Mouse (Mus musculus) liver, postnatal 0 days (tissue): ENCODE measurements around the gene Degs2. TPM values are rescaled to one million over a fixed set of nuclear protein-coding genes. Genes with fewer than 3 reads are reported as not detected.

Source experiments
- ATAC-seq: fragments of 200-750 bp; cut with Nextera tagmentation; 2 replicates; pipeline ENCODE4 v1.8.0; 2017; ENCODE audit warnings: mild to moderate bottlenecking, moderate library complexity
- DNase-seq: peaks from one replicate; pipeline ENCODE4 v3.0.0-alpha.2; 2016
- H3K27ac ChIP-seq: fragments of 300-500 bp; sonication (generic); 2 replicates; pipeline ENCODE4 v1.5.1; 2014; ENCODE audit warnings: antibody characterized with exemption, moderate library complexity, mild to moderate bottlenecking, low read depth
- H3K27me3 ChIP-seq: fragments of 300-500 bp; sonication (generic); 2 replicates; pipeline ENCODE4 v1.6.1; 2014; ENCODE audit warnings: low read length, control low read depth, mixed read lengths; ENCODE audit not compliant: insufficient read depth
- H3K36me3 ChIP-seq: fragments of 300-500 bp; sonication (generic); replicated peaks from 2 replicates; pipeline ENCODE4 v1.6.1; 2014; ENCODE audit warnings: mild to moderate bottlenecking, control low read depth, low read length, moderate library complexity, mixed read lengths; ENCODE audit not compliant: insufficient read depth
- H3K4me1 ChIP-seq: fragments of 300-500 bp; sonication (generic); 2 replicates; pipeline ENCODE4 v1.6.1; 2014; ENCODE audit warnings: antibody characterized with exemption, mild to moderate bottlenecking, control low read depth; ENCODE audit not compliant: insufficient read depth
- H3K4me2 ChIP-seq: fragments of 300-500 bp; sonication (generic); 2 replicates; pipeline ENCODE4 v1.6.1; 2014; ENCODE audit warnings: low read depth, mild to moderate bottlenecking, low read length, moderate library complexity, mixed read lengths
- H3K4me3 ChIP-seq: fragments of 300-500 bp; sonication (generic); 2 replicates; pipeline ENCODE4 v1.5.1; 2014; ENCODE audit warnings: low read depth, low read length
- H3K9ac ChIP-seq: fragments of 300-500 bp; sonication (generic); replicated peaks from 2 replicates; pipeline ENCODE4 v1.6.1; 2014; ENCODE audit warnings: mild to moderate bottlenecking, moderate library complexity
- H3K9me3 ChIP-seq: fragments of 300-500 bp; sonication (generic); 2 replicates; pipeline ENCODE4 v1.6.1; 2016; ENCODE audit warnings: mild to moderate bottlenecking, control low read depth, low read length, mixed read lengths
- CTCF ChIP-seq: sonication (generic); IDR thresholded peaks from 2 replicates; pipeline ENCODE4 v1.5.1; 2016; ENCODE audit warnings: antibody characterized with exemption, low read depth
- EP300 ChIP-seq: IDR thresholded peaks from 2 replicates; pipeline ENCODE4 v1.6.1; 2016; ENCODE audit warnings: antibody characterized with exemption, low read depth, mild to moderate bottlenecking
- WGBS: fragments of 180-500 bp; shearing (Covaris S2); extraction: QIAGEN DNeasy Blood & Tissue Kit; methylation state at CpG from one replicate; pipeline ENCODE4 v1.1.7; 2014; ENCODE audit not compliant: insufficient replicate concordance; 5-methylcytosine and 5-hydroxymethylcytosine counted together
- polyA plus RNA-seq: library from polyadenylated mRNA; unstranded; fragments of >200 nt; fragmentation: Nextera tagmentation; extraction: Ambion mirVana; gene quantifications from 2 replicates; pipeline ENCODE4 v1.2.1, GENCODE M21; 2015

Degs2 gene
- polyA plus RNA-seq, 1 experiment from 2014 or later = 0.13 TPM

GRCm38 (mm10) chr12:108694223-108694622 lies 7.9 kb downstream of the Degs2 start:
- 81% methylated on average over 1 of the region's 1 CpGs for WGBS
- Histone ChIP-seq H3K4me3 (no peak overlapping the region), H3K9ac (no peak overlapping the region), H3K4me1 (no peaks in the 10 kb centered on the region), H3K27ac (no peak overlapping the region), H3K36me3 (no peaks in the 10 kb centered on the region), H3K9me3 (no peaks in the 10 kb centered on the region), H3K27me3 (no peaks in the 10 kb centered on the region), H3K4me2 (no peak overlapping the region)
- ATAC-seq (no peak), DNase-seq (no peak)
- TF ChIP-seq CTCF = no peak
- no peak for TF ChIP-seq EP300

- Histone ChIP-seq H3K4me2 (no peak overlapping the region), H3K4me1 (no peaks in the 10 kb centered on the region), H3K27me3 (no peaks in the 10 kb centered on the region), H3K9ac (no peak overlapping the region), H3K27ac (no peak overlapping the region), H3K4me3 (no peak overlapping the region), H3K36me3 (no peaks in the 10 kb centered on the region), H3K9me3 (no peaks in the 10 kb centered on the region)
- DNase-seq (no peak), ATAC-seq (no peak)
- whole genome bisulfite sequencing = 61% methylated on average over 2 of the region's 2 CpGs
- TF ChIP-seq EP300 (no peak), CTCF (no peak)
These were observed 8.5 kb downstream of the Degs2 start for GRCm38 (mm10) chr12:108693592-108693991.

- Histone ChIP-seq H3K36me3 (no peaks in the 10 kb centered on the region), H3K4me2 (no peak overlapping the region), H3K9ac (no peak overlapping the region), H3K4me3 (no peak overlapping the region), H3K4me1 (no peaks in the 10 kb centered on the region), H3K27me3 (no peaks in the 10 kb centered on the region), H3K27ac (no peak overlapping the region), H3K9me3 (no peaks in the 10 kb centered on the region)
- DNase-seq (no peak), ATAC-seq (no peak)
- 59% methylated on average over 9 of the region's 9 CpGs for whole genome bisulfite sequencing
- TF ChIP-seq EP300 = no peak
- TF ChIP-seq CTCF = no peak
These were observed 11.6 kb downstream of the Degs2 start for GRCm38 (mm10) chr12:108690529-108690928.

GRCm38 (mm10) chr12:108689167-108689566 lies 12.9 kb downstream of the Degs2 start:
- ATAC-seq (no peak), DNase-seq (no peak)
- Histone ChIP-seq H3K27me3 (no peaks in the 10 kb centered on the region), H3K9me3 (no peaks in the 10 kb centered on the region), H3K36me3 (peaks cover 3% of the 10 kb centered on the region; the same call in 1 of the 2 replicates), H3K27ac (no peak overlapping the region), H3K4me2 (no peak overlapping the region), H3K9ac (no peak overlapping the region), H3K4me1 (no peaks in the 10 kb centered on the region), H3K4me3 (no peak overlapping the region)
- peak; percentile 27; the same call in 1 of the 2 replicates for TF ChIP-seq CTCF
- TF ChIP-seq EP300 = no peak
- 77% methylated on average over 9 of the region's 9 CpGs for WGBS

GRCm38 (mm10) chr12:108686926-108687325 lies 15.2 kb downstream of the Degs2 start:
- WGBS = 60% methylated on average over 6 of the region's 6 CpGs
- no peaks in the 10 kb centered on the region for H3K27me3 ChIP-seq
- no peak overlapping the region for H3K27ac ChIP-seq
- H3K4me3 ChIP-seq = no peak overlapping the region
- DNase-seq (no peak), ATAC-seq (no peak)
- H3K4me2 ChIP-seq = no peak overlapping the region
- TF ChIP-seq EP300 (no peak), CTCF (peak; percentile 35; the same call in 1 of the 2 replicates)
- no peak overlapping the region for H3K9ac ChIP-seq
- H3K4me1 ChIP-seq = no peaks in the 10 kb centered on the region
- no peaks in the 10 kb centered on the region for H3K9me3 ChIP-seq
- peaks cover 3% of the 10 kb centered on the region; the same call in 1 of the 2 replicates for H3K36me3 ChIP-seq

GRCm38 (mm10) chr12:108686463-108686862 lies 15.7 kb downstream of the Degs2 start:
- Histone ChIP-seq H3K9ac (no peak overlapping the region), H3K27me3 (no peaks in the 10 kb centered on the region), H3K4me1 (no peaks in the 10 kb centered on the region), H3K4me2 (no peak overlapping the region), H3K4me3 (no peak overlapping the region), H3K27ac (no peak overlapping the region), H3K36me3 (peaks cover 3% of the 10 kb centered on the region), H3K9me3 (no peaks in the 10 kb centered on the region)
- TF ChIP-seq EP300 (no peak), CTCF (no peak)
- ATAC-seq (no peak), DNase-seq (no peak)
- WGBS = 68% methylated on average over 6 of the region's 6 CpGs
